Mouse (Mus musculus) cerebellum, adult 2 months (tissue): Measurements from ENCODE around the gene Csrp1.

Source experiments
- CTCF ChIP-seq: fragments of 200-500 bp; IDR thresholded peaks from 2 replicates; pipeline ENCODE4 v1.5.1; 2011; ENCODE audit warnings: low read depth, mild to moderate bottlenecking, control low read depth, low read length, moderate library complexity, borderline replicate concordance; ENCODE audit not compliant: insufficient read depth
- POLR2A ChIP-seq: fragments of 200-500 bp; IDR thresholded peaks from 2 replicates; pipeline ENCODE4 v1.6.1; 2011; ENCODE audit warnings: low read length, control low read depth, borderline replicate concordance; ENCODE audit not compliant: insufficient read depth

DNA sequence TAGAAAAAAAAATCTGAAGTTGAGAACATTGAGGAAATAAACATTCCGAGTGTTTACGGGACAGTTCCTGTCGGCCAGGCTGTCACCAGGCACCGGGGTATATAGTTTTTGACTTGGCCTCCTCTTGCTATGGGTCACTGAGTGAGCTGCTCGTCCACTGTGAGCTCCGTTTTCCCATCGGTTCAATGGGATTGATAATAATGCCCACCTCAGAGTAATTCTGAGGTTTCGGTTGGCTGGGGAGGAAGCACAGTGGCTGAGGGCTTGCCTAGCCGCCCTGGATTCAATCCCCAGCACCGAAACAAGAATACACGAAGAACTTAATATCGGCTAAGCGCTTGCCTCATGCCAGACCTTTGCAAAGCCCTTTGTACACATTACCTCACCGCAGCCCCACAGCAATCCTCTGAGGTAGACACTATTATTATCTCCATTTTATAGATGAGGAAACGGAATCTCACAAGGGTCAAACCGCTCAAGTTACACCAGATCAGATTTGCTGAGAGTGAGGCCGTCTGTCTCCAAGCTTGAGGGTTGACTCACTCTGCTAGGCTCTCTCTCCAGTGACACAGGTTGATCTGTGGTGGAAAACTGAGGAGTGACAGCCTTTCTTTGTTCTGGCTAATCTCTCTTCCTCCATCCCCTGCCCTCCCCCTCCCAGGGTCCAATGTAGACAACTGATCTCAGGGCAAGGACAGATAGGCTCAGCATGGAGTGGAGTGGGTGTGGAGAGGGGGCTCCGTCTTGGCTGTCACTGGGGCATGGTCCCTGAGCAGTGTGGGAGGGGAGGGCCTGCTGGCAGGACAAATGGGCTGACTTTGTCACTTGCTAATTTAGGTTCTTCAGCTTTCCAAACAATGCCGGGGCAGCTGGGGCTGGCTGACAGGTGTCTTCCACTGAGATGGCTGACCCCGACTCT lies 74.6 kb downstream of the Csrp1 start:
- no peak for TF ChIP-seq CTCF
- no peak for TF ChIP-seq POLR2A
